Mouse (Mus musculus) cerebellum, adult 9-10 months (tissue): ENCODE data around the gene Ocm.
A peak's percentile ranks its signal among the peaks of the same experiment; 100 is the strongest.

ENCODE experiments used
- DNase-seq: peaks from one replicate; pipeline ENCODE4 v3.0.0; 2022

The Ocm gene

GRCm38 (mm10) chr5:143999409-143999808 is 27.1 kb downstream of the Ocm start:
- DNase-seq: no peak

- DNase-seq: no peak
Measured at GRCm38 (mm10) chr5:143994632-143995365, 31.7 kb downstream of the Ocm start.

- DNase-seq: no peak
Measured at GRCm38 (mm10) chr5:143993849-143994248, 32.6 kb downstream of the Ocm start.

- no peak for DNase-seq
Measured at GRCm38 (mm10) chr5:143993260-143993659, 33.2 kb downstream of the Ocm start.

- no peak for DNase-seq
Measured at GRCm38 (mm10) chr5:143992661-143993060, 33.8 kb downstream of the Ocm start.

GRCm38 (mm10) chr5:143990086-143990485 is 36.4 kb downstream of the Ocm start:
- no peak for DNase-seq

- DNase-seq: no peak
Measured at GRCm38 (mm10) chr5:143989046-143989445, 37.4 kb downstream of the Ocm start.

- DNase-seq: no peak
Measured at GRCm38 (mm10) chr5:143987596-143987995, 38.9 kb downstream of the Ocm start.

GRCm38 (mm10) chr5:143985381-143985780 is 41.1 kb downstream of the Ocm start:
- no peak for DNase-seq

GRCm38 (mm10) chr5:143982361-143982760 is 44.1 kb downstream of the Ocm start:
- DNase-seq: no peak

GRCm38 (mm10) chr5:143980858-143981257 is 45.6 kb downstream of the Ocm start:
- DNase-seq: no peak

GRCm38 (mm10) chr5:143976726-143977431 is 49.6 kb downstream of the Ocm start:
- DNase-seq: no peak

GRCm38 (mm10) chr5:143976232-143976631 is 50.2 kb downstream of the Ocm start:
- no peak for DNase-seq

GRCm38 (mm10) chr5:143975631-143975933 is 50.9 kb downstream of the Ocm start:
- no peak for DNase-seq

GRCm38 (mm10) chr5:143974931-143975630 is 51.4 kb downstream of the Ocm start:
- peak; percentile 49 for DNase-seq

- no peak for DNase-seq
Measured at GRCm38 (mm10) chr5:143972628-143973027, 53.8 kb downstream of the Ocm start.
